Mouse (Mus musculus): ENCODE results near the gene Brd7.

Gene Brd7

GRCm38 (mm10) chr8:88361708-88362428 is at the start of gene Brd7:
Brd7 (minus strand) TSS chr8:88362194.
- DNase-seq (ENCODE audit: low read depth), result peak; percentile 88

- no peak for DNase-seq (ENCODE audit: low read depth)
Observed at GRCm38 (mm10) chr8:88411461-88411860, 49.5 kb upstream of the Brd7 start.

GRCm38 (mm10) chr8:88409401-88409940 is 47.5 kb upstream of the Brd7 start:
- no peak for DNase-seq (ENCODE audit: low read depth)

GRCm38 (mm10) chr8:88407716-88408115 is 45.7 kb upstream of the Brd7 start:
- no peak for DNase-seq (ENCODE audit: low read depth)

GRCm38 (mm10) chr8:88398060-88398459 is 36.1 kb upstream of the Brd7 start:
- DNase-seq (ENCODE audit: low read depth), result no peak

- DNase-seq (ENCODE audit: low read depth), result no peak
Observed at GRCm38 (mm10) chr8:88393298-88393697, 31.3 kb upstream of the Brd7 start.

GRCm38 (mm10) chr8:88390749-88391148 is 28.8 kb upstream of the Brd7 start:
- peak; percentile 69 for DNase-seq (ENCODE audit: low read depth)

GRCm38 (mm10) chr8:88388691-88389239 is 26.8 kb upstream of the Brd7 start:
- no peak for DNase-seq (ENCODE audit: low read depth)

GRCm38 (mm10) chr8:88387874-88388273 is 25.9 kb upstream of the Brd7 start:
- no peak for DNase-seq (ENCODE audit: low read depth)

GRCm38 (mm10) chr8:88383164-88383556 is 21.2 kb upstream of the Brd7 start:
- DNase-seq (ENCODE audit: low read depth), result peak; percentile 23

- no peak for DNase-seq (ENCODE audit: low read depth)
Observed at GRCm38 (mm10) chr8:88382311-88383163, 20.5 kb upstream of the Brd7 start.

GRCm38 (mm10) chr8:88380497-88380896 is 18.5 kb upstream of the Brd7 start:
- DNase-seq (ENCODE audit: low read depth), result no peak

- no peak for DNase-seq (ENCODE audit: low read depth)
Observed at GRCm38 (mm10) chr8:88376836-88377582, 15.0 kb upstream of the Brd7 start.

- no peak for DNase-seq (ENCODE audit: low read depth)
Observed at GRCm38 (mm10) chr8:88371522-88371921, 9.5 kb upstream of the Brd7 start.

GRCm38 (mm10) chr8:88369805-88370204 is 7.8 kb upstream of the Brd7 start:
- no peak for DNase-seq (ENCODE audit: low read depth)

- no peak for DNase-seq (ENCODE audit: low read depth)
Observed at GRCm38 (mm10) chr8:88369221-88369620, 7.2 kb upstream of the Brd7 start.

GRCm38 (mm10) chr8:88362446-88363150 is 604 bp upstream of the Brd7 start:
- DNase-seq (ENCODE audit: low read depth), result no peak

GRCm38 (mm10) chr8:88361044-88361707 is 818 bp downstream of the Brd7 start:
- DNase-seq (ENCODE audit: low read depth), result peak; percentile 49

GRCm38 (mm10) chr8:88359959-88360358 is 2.0 kb downstream of the Brd7 start:
- DNase-seq (ENCODE audit: low read depth), result no peak

- peak; percentile 46 for DNase-seq (ENCODE audit: low read depth)
Observed at GRCm38 (mm10) chr8:88357946-88358345, 4.0 kb downstream of the Brd7 start.
